Mouse (Mus musculus): ENCODE data around the gene Tesk1. TPM values are rescaled to one million over a fixed set of nuclear protein-coding genes. Genes with fewer than 3 reads are reported as not detected.

Gene Tesk1
- polyA plus RNA-seq (2012; ENCODE audit: insufficient read depth, insufficient read length, missing spikeins): 47.2 and 51.5 TPM in 2 replicates

DNA sequence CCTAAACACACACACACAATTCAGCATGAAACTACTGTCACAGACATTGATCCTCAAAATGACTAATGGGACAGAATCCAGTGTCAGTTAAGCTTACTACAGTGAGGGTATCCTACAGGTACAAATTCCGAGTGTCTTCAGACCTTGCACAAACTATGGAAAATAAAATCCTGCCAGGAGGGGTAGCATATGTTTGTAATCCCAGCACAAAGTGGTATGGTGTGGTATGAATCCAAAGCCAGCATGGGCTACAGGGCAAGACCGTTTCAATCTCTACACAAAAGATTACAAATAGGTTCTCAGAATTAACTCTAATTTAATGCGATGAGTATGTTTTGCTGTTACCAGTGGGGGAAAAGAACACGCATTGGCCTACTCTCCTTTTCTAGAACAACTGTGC lies at the start of gene Tesk1:
Tesk1 (plus strand) TSS at position 301 of the 400 bp plus-strand sequence.
- H3K4me3 ChIP-seq (ENCODE audit: insufficient read depth, low read length): peak within 1 kb of the TSS; percentile 69
- H3K4me1 ChIP-seq (ENCODE audit: control insufficient read depth, insufficient read depth, low read length): 0 out of 2 replicates have a peak, but pooled peaks cover 2% of the 10 kb centered on the region
- TF ChIP-seq CTCF (IDR thresholded peaks at IDR 0.05; ENCODE audit: low read depth, low read length) (no peak), POLR2A (IDR thresholded peaks at IDR 0.05; ENCODE audit: borderline replicate concordance, low read depth, low read length) (no peak)
- peak within 1 kb of the TSS; percentile 62 for H3K27ac ChIP-seq (ENCODE audit: insufficient read depth, low read depth, low read length)

DNA sequence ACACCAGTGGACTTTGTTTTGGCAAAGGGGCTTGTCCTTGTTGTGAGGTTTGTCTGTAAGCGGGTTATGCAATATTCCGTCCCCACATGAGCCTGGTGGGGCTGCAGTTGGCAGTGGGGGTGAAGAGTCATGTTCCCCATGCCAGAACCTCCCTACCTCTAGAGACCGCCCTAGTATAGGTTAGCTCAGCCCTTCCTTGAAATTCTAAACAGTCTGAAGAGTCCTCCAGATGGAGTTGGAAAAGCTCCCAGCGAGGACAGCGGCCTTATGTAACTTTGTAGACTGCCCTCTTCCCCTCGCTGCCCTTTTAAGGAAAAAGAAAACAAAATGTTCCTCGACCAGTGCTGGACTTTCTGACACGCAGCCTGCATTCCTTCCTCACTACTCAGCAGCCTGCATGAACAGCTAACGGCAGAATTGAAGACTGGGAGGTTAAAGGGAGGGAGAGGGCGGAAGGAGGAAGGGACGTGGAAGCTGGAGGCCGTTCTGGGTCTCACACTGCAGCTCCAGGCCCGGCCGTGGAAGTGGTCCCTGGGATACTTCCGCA lies 47.3 kb upstream of the Tesk1 start:
- peaks cover 22% of the 10 kb centered on the region for H3K4me1 ChIP-seq (ENCODE audit: control insufficient read depth, insufficient read depth, low read length)
- no peak for TF ChIP-seq POLR2A (IDR thresholded peaks at IDR 0.05; ENCODE audit: borderline replicate concordance, low read depth, low read length)
- TF ChIP-seq CTCF (IDR thresholded peaks at IDR 0.05; ENCODE audit: low read depth, low read length): no peak
- H3K27ac ChIP-seq (ENCODE audit: insufficient read depth, low read depth, low read length): no peak overlapping the region
- H3K4me3 ChIP-seq (ENCODE audit: insufficient read depth, low read length): no peak overlapping the region

DNA sequence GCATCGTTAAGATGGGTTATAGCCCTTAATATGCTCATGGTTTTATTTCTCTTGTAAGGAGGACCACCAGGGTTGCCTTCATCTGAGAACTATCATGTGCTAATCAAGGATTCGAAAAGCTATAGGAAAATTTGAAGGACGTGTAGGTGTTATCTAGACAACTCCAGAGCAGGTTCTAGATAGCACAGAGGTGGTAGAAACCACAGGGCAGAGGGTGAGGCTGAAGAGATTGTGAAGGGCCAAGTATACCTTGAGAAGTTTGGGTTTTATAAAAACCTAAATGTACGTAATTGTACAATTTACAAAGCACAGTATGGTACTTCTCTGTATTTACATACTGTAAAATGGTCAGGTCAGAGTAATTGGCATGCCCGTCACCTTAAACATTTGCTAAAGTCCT lies 46.6 kb upstream of the Tesk1 start:
- H3K4me3 ChIP-seq (ENCODE audit: insufficient read depth, low read length): no peak overlapping the region
- peaks cover 19% of the 10 kb centered on the region for H3K4me1 ChIP-seq (ENCODE audit: control insufficient read depth, insufficient read depth, low read length)
- TF ChIP-seq POLR2A (IDR thresholded peaks at IDR 0.05; ENCODE audit: borderline replicate concordance, low read depth, low read length): no peak
- TF ChIP-seq CTCF (IDR thresholded peaks at IDR 0.05; ENCODE audit: low read depth, low read length): no peak
- H3K27ac ChIP-seq (ENCODE audit: insufficient read depth, low read depth, low read length): no peak overlapping the region

DNA sequence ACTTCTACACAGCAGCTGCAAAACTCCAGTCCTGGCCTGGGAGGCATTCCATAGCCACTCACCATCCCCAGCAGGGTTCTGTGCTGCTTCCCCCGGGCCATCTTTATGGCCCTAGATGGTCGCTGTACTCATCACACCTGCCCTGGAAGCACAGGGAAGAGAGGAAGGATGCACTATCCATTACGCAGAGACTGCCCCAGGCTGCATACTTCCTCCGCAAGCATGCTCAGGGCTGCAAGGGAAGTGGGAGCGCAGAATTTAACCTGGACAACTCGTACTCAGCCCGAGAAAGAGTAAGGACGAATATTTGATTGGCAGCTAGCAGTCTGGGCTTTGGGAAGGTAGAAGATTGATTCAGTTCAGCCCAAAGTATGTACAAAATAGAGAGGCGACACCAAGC lies 45.9 kb upstream of the Tesk1 start:
- no peak overlapping the region for H3K27ac ChIP-seq (ENCODE audit: insufficient read depth, low read depth, low read length)
- TF ChIP-seq POLR2A (IDR thresholded peaks at IDR 0.05; ENCODE audit: borderline replicate concordance, low read depth, low read length) (no peak), CTCF (IDR thresholded peaks at IDR 0.05; ENCODE audit: low read depth, low read length) (no peak)
- H3K4me3 ChIP-seq (ENCODE audit: insufficient read depth, low read length): no peak overlapping the region
- peaks cover 20% of the 10 kb centered on the region for H3K4me1 ChIP-seq (ENCODE audit: control insufficient read depth, insufficient read depth, low read length)

GRCm38 (mm10) chr4:43396381-43396780 lies 45.4 kb upstream of the Tesk1 start:
- no peak overlapping the region for H3K4me3 ChIP-seq (ENCODE audit: insufficient read depth, low read length)
- TF ChIP-seq CTCF (IDR thresholded peaks at IDR 0.05; ENCODE audit: low read depth, low read length) (no peak), POLR2A (IDR thresholded peaks at IDR 0.05; ENCODE audit: borderline replicate concordance, low read depth, low read length) (no peak)
- H3K27ac ChIP-seq (ENCODE audit: insufficient read depth, low read depth, low read length): no peak overlapping the region
- H3K4me1 ChIP-seq (ENCODE audit: control insufficient read depth, insufficient read depth, low read length): peaks cover 14% of the 10 kb centered on the region

- Histone ChIP-seq H3K4me1 (ENCODE audit: control insufficient read depth, insufficient read depth, low read length) (peaks cover 26% of the 10 kb centered on the region), H3K27ac (ENCODE audit: insufficient read depth, low read depth, low read length) (no peak overlapping the region), H3K4me3 (ENCODE audit: insufficient read depth, low read length) (no peak overlapping the region)
- TF ChIP-seq CTCF (IDR thresholded peaks at IDR 0.05; ENCODE audit: low read depth, low read length) (no peak), POLR2A (IDR thresholded peaks at IDR 0.05; ENCODE audit: borderline replicate concordance, low read depth, low read length) (no peak)
Measured at GRCm38 (mm10) chr4:43398014-43398413, 43.7 kb upstream of the Tesk1 start.

GRCm38 (mm10) chr4:43398829-43399331 lies 42.9 kb upstream of the Tesk1 start:
- TF ChIP-seq CTCF (IDR thresholded peaks at IDR 0.05; ENCODE audit: low read depth, low read length): no peak
- TF ChIP-seq POLR2A (IDR thresholded peaks at IDR 0.05; ENCODE audit: borderline replicate concordance, low read depth, low read length): no peak
- peaks cover 24% of the 10 kb centered on the region for H3K4me1 ChIP-seq (ENCODE audit: control insufficient read depth, insufficient read depth, low read length)
- no peak overlapping the region for H3K4me3 ChIP-seq (ENCODE audit: insufficient read depth, low read length)
- no peak overlapping the region for H3K27ac ChIP-seq (ENCODE audit: insufficient read depth, low read depth, low read length)

DNA sequence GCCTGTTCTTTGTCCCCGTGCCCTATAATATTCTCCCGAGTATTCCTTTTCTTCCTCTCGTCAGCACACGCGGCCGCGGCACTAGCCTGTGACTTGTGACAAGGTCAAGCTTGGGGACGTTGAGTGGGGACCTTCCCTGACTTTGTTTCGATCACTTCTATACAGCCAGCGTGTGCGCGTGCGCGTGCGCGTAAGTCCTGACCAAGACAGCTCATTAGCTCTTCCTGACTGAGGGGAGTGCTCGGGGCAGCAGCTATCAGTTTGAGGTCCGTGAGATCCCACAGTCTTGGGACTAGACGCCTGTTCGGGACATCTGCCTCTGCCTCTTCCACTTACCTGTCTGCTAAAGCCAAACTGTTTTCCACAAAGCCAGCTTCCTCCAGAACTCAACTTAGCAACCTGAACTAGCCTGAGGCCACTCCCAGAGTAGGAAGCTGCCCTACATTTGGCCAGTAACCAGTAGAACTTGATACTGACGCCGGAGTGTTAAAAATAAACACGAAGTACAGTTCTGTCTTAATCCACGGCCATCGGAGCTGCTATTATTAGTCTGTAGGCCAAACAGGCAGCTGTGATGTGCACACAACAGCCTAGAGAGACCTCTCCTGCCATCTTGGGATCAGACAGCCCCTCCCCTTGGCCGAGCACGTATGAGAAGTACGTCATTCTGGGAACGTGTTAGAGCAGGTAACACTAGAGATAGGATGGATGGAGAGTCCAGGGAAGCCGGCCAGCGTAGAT lies 42.2 kb upstream of the Tesk1 start:
- no peak for TF ChIP-seq CTCF (IDR thresholded peaks at IDR 0.05; ENCODE audit: low read depth, low read length)
- TF ChIP-seq POLR2A (IDR thresholded peaks at IDR 0.05; ENCODE audit: borderline replicate concordance, low read depth, low read length): no peak
- Histone ChIP-seq H3K27ac (ENCODE audit: insufficient read depth, low read depth, low read length) (no peak overlapping the region), H3K4me3 (ENCODE audit: insufficient read depth, low read length) (no peak overlapping the region)

DNA sequence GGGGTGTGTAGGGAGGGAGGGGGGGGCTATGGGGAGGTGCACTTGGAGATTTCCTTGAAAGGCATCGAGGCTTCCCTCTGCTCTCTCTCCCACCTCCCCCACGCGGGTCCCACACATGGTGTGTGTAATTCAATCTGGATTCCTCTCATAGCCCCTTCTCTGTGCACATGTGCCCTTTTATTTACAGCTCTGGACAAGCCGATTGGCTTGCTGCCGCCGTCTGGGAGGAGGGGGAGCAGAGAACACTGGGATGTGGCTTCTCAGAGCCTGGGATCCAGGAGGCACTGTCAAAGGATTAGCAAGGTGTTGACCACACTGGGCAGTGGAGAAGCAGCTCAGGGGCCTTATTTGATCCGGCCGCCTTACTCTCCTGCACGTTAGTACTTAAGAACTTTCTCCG lies 40.8 kb upstream of the Tesk1 start:
- TF ChIP-seq POLR2A (IDR thresholded peaks at IDR 0.05; ENCODE audit: borderline replicate concordance, low read depth, low read length) (no peak), CTCF (IDR thresholded peaks at IDR 0.05; ENCODE audit: low read depth, low read length) (no peak)
- H3K4me3 ChIP-seq (ENCODE audit: insufficient read depth, low read length): no peak overlapping the region
- peaks cover 25% of the 10 kb centered on the region for H3K4me1 ChIP-seq (ENCODE audit: control insufficient read depth, insufficient read depth, low read length)
- no peak overlapping the region for H3K27ac ChIP-seq (ENCODE audit: insufficient read depth, low read depth, low read length)

More for the DNA sequence above, 42.2 kb upstream of the Tesk1 start:
- H3K4me1 ChIP-seq (ENCODE audit: control insufficient read depth, insufficient read depth, low read length): peaks cover 22% of the 10 kb centered on the region

GRCm38 (mm10) chr4:43401486-43401885 lies 40.3 kb upstream of the Tesk1 start:
- no peak overlapping the region for H3K4me3 ChIP-seq (ENCODE audit: insufficient read depth, low read length)
- no peak overlapping the region for H3K27ac ChIP-seq (ENCODE audit: insufficient read depth, low read depth, low read length)
- no peak for TF ChIP-seq POLR2A (IDR thresholded peaks at IDR 0.05; ENCODE audit: borderline replicate concordance, low read depth, low read length)
- no peak for TF ChIP-seq CTCF (IDR thresholded peaks at IDR 0.05; ENCODE audit: low read depth, low read length)
- H3K4me1 ChIP-seq (ENCODE audit: control insufficient read depth, insufficient read depth, low read length): peaks cover 25% of the 10 kb centered on the region

Data from bone marrow macrophage, adult 2 months (primary cell).